Mouse (Mus musculus): ENCODE measurements around the gene Rps15. TPM values are rescaled to one million over a fixed set of nuclear protein-coding genes. Genes with fewer than 3 reads are reported as not detected.

Rps15 gene
- total RNA-seq, 2 experiments from 2014 or later, result 816 to 913 TPM

- intact Hi-C loops (cut with DNase I), result no loop called here
- Histone ChIP-seq H3K27ac (peak overlapping the region; percentile 94), H3K4me3 (peak overlapping the region; percentile 52)
- TF ChIP-seq CTCF (IDR thresholded peaks at IDR 0.05), result no peak
- peak; percentile 76 to 86 for DNase-seq (ENCODE audit: extremely low spot score in 1 of 2, low spot score in 2 of 2)
Measured at GRCm38 (mm10) chr10:80261585-80261968, 30.7 kb upstream of the Rps15 start.

GRCm38 (mm10) chr10:80262169-80262568 is 30.1 kb upstream of the Rps15 start:
- intact Hi-C loops (cut with DNase I), result no loop called here
- H3K27ac ChIP-seq, result peak overlapping the region; percentile 94

GRCm38 (mm10) chr10:80262776-80263365 is 29.4 kb upstream of the Rps15 start:
- Histone ChIP-seq H3K27ac (no peak overlapping the region), H3K4me3 (no peak overlapping the region)
- no peak for DNase-seq (ENCODE audit: extremely low spot score in 1 of 2, low spot score in 2 of 2)
- no peak for TF ChIP-seq CTCF (IDR thresholded peaks at IDR 0.05)
- intact Hi-C loops (cut with DNase I), result no loop called here

More at GRCm38 (mm10) chr10:80262169-80262568, 30.1 kb upstream of the Rps15 start:
- TF ChIP-seq CTCF (IDR thresholded peaks at IDR 0.05), result no peak
- H3K4me3 ChIP-seq, result no peak overlapping the region
- DNase-seq (ENCODE audit: extremely low spot score in 1 of 2, low spot score in 2 of 2), result no peak

GRCm38 (mm10) chr10:80264341-80265148 is 27.7 kb upstream of the Rps15 start:
- Histone ChIP-seq H3K27ac (peak overlapping the region; percentile 97), H3K4me3 (peak overlapping the region; percentile 99)
- intact Hi-C loops (cut with DNase I), result no loop called here
- TF ChIP-seq CTCF (IDR thresholded peaks at IDR 0.05), result no peak
- DNase-seq (ENCODE audit: extremely low spot score in 1 of 2, low spot score in 2 of 2), result peak; percentile 99

- DNase-seq (ENCODE audit: extremely low spot score in 1 of 2, low spot score in 2 of 2), result no peak
- intact Hi-C loops (cut with DNase I), result no loop called here
- no peak for TF ChIP-seq CTCF (IDR thresholded peaks at IDR 0.05)
- Histone ChIP-seq H3K27ac (peak overlapping the region; percentile 97), H3K4me3 (peak overlapping the region; percentile 99)
Measured at GRCm38 (mm10) chr10:80265149-80265486, 27.1 kb upstream of the Rps15 start.

- intact Hi-C loops (cut with DNase I), result no loop called here
- DNase-seq (ENCODE audit: extremely low spot score in 1 of 2, low spot score in 2 of 2), result no peak
- Histone ChIP-seq H3K27ac (no peak overlapping the region), H3K4me3 (no peak overlapping the region)
- TF ChIP-seq CTCF (IDR thresholded peaks at IDR 0.05), result no peak
Measured at GRCm38 (mm10) chr10:80270099-80270498, 22.2 kb upstream of the Rps15 start.

DNA sequence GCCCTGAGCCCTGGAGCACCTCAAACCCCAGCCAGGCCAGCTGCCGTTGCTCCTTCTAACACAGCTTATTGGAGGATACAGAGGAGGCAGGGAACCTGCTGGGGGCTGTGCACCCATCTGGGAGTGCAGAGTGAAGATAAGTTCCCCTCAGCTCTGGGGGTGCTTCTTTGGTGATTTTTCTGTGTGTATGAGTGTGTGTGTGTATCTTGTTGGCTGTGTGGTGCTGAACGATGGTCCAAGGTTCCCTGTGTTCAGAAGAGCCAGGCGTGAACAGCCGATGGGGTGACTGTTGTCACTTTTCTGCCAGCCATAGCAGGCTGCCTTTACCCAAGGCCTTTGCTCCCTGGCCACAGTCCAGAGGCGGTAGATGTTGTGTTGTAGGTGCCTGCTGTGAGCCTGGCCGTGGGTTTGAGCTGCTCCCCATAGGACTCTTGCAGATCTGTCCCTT is 21.5 kb upstream of the Rps15 start:
- no peak overlapping the region for H3K27ac ChIP-seq
- H3K4me3 ChIP-seq, result no peak overlapping the region
- intact Hi-C loops (cut with DNase I), result no loop called here
- no peak for TF ChIP-seq CTCF (IDR thresholded peaks at IDR 0.05)
- DNase-seq (ENCODE audit: extremely low spot score in 1 of 2, low spot score in 2 of 2), result no peak

DNA sequence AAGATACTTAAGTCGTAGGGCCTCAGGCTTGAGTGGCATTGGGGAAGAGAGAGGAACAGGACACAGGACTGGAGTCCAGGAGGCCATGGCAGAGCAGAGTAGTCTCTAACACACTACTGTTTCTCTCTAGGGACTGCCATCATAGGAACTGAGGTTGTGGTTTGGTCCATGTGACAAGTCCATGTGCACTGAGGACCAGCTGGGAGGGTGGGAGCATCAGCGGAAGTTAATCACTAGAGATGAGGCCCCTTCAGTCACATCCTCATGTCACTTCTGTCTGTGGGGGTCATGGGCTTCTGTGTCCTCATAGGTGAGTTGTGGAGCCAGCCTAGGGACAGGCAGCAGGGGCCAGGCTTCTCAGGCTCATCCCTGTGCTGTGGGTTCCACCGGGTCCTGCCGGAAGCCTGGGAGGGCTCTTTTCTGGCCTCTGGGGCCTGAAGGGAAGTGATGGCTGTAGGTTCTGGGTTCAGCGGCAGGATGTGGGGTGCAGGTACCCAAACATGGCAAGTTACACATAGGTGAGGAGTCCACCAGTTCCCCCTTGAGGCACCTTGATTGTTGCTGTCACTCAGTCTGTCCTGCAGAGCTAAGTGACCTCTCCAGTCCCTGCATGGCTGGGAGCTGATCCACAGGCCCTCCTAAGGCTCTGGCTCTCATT is 20.9 kb upstream of the Rps15 start:
- no peak for DNase-seq (ENCODE audit: extremely low spot score in 1 of 2, low spot score in 2 of 2)
- TF ChIP-seq CTCF (IDR thresholded peaks at IDR 0.05), result no peak
- H3K4me3 ChIP-seq, result no peak overlapping the region
- intact Hi-C loops (cut with DNase I), result no loop called here
- H3K27ac ChIP-seq, result no peak overlapping the region

- intact Hi-C loops (cut with DNase I), result no loop called here
- H3K27ac ChIP-seq, result no peak overlapping the region
- DNase-seq (ENCODE audit: extremely low spot score in 1 of 2, low spot score in 2 of 2), result no peak
- no peak overlapping the region for H3K4me3 ChIP-seq
- no peak for TF ChIP-seq CTCF (IDR thresholded peaks at IDR 0.05)
Measured at GRCm38 (mm10) chr10:80271870-80272585, 20.2 kb upstream of the Rps15 start.

DNA sequence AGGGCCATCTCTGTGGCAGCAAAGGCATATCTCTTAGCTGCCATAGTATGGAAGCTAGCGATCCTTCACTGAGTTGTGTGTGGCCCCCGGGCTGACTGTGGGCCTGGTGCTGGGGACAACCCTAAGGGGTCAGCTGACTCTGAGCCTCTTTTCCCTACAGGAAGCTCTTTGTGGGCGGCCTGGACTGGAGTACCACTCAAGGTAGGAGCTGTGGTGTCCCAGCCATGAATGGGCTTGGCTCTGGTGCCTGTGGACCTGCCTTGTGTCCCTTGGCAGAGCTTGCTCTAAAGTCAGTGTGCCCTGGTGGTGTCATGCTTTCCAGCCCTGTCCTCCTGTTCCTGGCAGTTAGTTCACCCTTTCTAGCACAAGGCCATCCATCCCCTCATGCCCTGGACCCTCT is 18.4 kb upstream of the Rps15 start:
- TF ChIP-seq CTCF (IDR thresholded peaks at IDR 0.05), result no peak
- no peak for DNase-seq (ENCODE audit: extremely low spot score in 1 of 2, low spot score in 2 of 2)
- H3K27ac ChIP-seq, result no peak overlapping the region
- no peak overlapping the region for H3K4me3 ChIP-seq
- intact Hi-C loops (cut with DNase I), result no loop called here

- TF ChIP-seq CTCF (IDR thresholded peaks at IDR 0.05), result no peak
- DNase-seq (ENCODE audit: extremely low spot score in 1 of 2, low spot score in 2 of 2), result no peak
- intact Hi-C loops (cut with DNase I), result no loop called here
- Histone ChIP-seq H3K4me3 (no peak overlapping the region), H3K27ac (no peak overlapping the region)
Measured at GRCm38 (mm10) chr10:80276238-80276637, 16.0 kb upstream of the Rps15 start.

GRCm38 (mm10) chr10:80278390-80278789 is 13.9 kb upstream of the Rps15 start:
- Histone ChIP-seq H3K27ac (no peak overlapping the region), H3K4me3 (no peak overlapping the region)
- DNase-seq (ENCODE audit: extremely low spot score in 1 of 2, low spot score in 2 of 2), result no peak
- intact Hi-C loops (cut with DNase I), result no loop called here
- TF ChIP-seq CTCF (IDR thresholded peaks at IDR 0.05), result no peak
